Mouse (Mus musculus) A20 (cell line): ENCODE results near the gene Ell2.

Experiments used
- DNase-seq: peaks from one replicate; pipeline ENCODE4 v3.0.0-alpha.2; 2011; ENCODE audit warnings: low read depth, low spot score

The Ell2 gene

DNA sequence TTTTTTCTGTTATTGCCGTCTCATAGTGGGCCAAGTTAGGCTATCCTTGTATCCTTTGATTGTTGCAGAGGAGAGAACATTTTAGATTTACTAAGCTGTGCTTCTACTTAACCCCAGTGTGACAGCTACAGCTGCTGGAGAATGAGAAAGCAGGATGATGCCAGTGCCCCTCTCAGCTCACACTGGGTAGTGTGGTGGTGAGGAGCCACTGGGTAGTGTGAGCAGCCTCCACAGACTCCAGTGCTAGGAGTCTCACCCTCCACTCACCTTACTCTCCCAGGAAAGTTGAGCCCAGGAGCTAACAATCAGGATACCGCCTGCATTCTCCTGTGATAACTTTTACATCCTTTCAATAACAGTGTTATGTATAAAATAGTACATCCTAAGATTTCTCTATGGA lies 60.4 kb downstream of the Ell2 start:
- DNase-seq = no peak

DNA sequence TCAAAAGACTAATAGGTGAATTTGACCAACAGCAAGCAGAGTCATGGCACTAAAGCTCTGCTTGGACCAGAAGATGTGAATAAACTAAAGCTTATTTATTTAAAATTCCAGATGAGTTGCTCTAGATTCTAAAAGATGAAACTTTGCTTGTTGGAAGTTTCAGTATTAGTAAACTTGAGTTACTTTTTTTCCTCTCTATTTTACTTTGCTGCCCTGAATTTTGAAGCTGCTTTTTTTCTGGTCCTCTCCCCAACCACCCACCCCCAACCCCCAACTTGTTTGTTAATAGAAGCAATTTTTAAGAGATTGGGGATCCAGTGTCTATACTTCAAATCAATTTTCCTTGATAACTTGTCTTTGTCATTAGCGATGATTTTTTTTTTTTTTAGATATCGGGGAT lies 64.2 kb downstream of the Ell2 start:
- DNase-seq = no peak

GRCm38 (mm10) chr13:75771404-75771803 lies 64.8 kb downstream of the Ell2 start:
- DNase-seq = no peak

GRCm38 (mm10) chr13:75771984-75772730 lies 65.6 kb downstream of the Ell2 start:
- no peak for DNase-seq

GRCm38 (mm10) chr13:75775961-75776360 lies 69.4 kb downstream of the Ell2 start:
- DNase-seq = no peak

DNA sequence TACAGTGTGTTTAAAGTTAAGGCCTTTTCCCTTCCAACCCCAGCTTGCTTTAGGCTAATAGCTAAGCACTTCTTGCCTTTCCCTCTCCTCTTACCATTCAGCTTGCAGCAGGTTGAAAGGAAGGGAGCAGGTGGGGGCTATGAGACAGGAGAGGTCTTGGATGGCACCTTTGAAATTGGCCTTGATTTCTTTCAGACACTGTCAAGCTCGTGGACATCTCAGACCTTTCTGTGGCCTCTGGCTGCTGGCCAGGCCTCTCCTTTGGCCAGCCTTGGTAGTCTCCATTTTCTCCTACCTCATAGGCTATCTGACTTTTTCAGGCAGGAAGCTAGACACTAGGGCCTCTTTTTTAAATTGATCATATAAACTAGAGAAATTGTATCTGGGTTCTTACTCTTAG lies 70.1 kb downstream of the Ell2 start:
- no peak for DNase-seq

DNA sequence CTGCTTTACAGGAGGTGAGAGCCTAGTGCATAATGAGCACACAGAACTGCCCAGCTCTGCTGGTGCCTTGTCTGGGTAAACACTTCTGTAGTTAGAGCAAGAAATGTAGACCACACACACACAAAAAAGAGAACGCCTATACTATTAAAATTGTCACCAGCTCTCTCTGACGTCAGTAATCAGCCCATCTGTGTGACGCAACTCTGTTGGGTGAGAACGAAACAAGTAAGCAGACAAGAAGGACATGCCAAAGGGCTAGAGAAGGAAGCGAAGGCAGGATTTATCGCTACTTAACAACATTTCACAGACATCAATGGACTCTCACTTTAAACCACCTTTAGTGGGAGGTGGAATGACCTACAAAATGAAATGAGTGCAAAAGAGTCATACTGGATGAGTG lies 71.6 kb downstream of the Ell2 start:
- DNase-seq = no peak

- DNase-seq = no peak
Observed at GRCm38 (mm10) chr13:75779169-75779568, 72.6 kb downstream of the Ell2 start.

GRCm38 (mm10) chr13:75780096-75780495 lies 73.5 kb downstream of the Ell2 start:
- no peak for DNase-seq

GRCm38 (mm10) chr13:75785726-75786125 lies 79.2 kb downstream of the Ell2 start:
- DNase-seq = no peak

DNA sequence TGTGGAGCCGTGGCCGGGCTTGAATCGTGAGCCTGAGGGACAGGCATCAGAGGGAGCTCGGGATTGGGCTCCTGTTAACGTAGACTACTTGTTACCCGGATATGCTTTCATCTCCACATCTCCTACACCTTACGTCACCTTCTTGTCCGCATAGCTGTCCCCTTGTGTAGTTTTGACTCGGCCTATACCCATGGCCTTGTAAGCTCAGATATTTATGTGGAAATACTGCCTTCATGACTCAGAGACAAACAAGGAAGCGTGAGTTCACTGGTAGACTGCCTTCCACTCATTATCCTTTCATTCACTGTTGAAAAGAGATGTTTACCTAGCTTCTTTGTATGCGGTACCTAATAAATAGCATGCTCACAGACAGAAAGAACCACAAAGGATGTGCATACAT lies 79.7 kb downstream of the Ell2 start:
- DNase-seq = no peak

- DNase-seq = no peak
Observed at GRCm38 (mm10) chr13:75787364-75787763, 80.8 kb downstream of the Ell2 start.

DNA sequence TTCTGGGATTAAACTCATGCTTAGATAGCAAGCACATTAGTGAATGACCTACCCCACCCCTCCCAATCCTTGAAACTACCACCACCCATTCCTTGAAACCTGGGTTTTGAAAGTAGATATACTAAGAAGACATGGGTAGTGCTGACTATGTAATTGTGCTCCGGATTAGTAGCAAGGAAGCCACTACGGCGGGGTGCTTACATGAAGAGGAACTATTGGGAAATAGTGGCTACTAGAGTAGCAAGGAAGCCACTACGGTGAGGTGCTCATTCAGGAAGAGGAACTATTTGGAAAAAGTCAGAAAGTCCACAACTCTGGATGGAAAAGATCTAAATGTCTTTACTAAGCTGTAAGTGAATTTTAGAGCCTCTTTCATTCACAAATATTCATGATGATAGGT lies 81.6 kb downstream of the Ell2 start:
- no peak for DNase-seq

DNA sequence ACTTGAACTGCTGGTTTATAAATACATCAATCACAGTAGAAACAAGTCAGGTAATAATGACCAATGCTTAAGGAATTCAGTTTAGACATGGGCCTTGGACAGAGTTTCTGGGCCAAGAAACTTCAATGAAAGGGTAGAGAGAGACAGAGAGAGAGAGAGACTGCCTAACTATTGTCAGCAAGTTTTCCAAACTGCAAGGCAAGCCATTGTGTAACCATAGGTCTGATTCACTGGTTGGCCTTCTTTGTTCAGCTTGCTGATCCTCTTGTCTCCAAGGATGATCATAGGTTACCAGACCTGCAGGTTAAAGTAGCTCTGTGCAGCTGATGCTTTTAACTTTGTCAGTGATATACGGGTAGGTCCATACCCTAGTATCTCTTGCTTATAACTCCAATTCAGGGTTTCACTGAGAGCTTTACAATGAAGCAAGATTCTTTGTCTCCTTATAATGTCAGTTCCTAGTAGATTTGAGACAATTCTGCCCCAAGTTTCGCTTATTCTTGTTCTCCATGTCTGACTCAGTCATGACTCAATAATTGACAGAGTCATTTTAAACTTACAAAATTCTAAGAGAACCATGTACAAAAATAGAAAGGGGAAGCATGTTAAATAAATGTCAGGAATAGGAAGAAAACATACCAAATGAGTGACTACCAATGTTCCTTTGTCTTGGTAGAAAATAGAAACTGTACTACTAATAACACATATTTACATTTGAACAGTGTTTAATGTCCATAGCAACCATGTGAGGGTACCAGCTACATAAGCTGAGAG lies 82.7 kb downstream of the Ell2 start:
- DNase-seq = no peak

GRCm38 (mm10) chr13:75790550-75791205 lies 84.1 kb downstream of the Ell2 start:
- peak; percentile 30 for DNase-seq

DNA sequence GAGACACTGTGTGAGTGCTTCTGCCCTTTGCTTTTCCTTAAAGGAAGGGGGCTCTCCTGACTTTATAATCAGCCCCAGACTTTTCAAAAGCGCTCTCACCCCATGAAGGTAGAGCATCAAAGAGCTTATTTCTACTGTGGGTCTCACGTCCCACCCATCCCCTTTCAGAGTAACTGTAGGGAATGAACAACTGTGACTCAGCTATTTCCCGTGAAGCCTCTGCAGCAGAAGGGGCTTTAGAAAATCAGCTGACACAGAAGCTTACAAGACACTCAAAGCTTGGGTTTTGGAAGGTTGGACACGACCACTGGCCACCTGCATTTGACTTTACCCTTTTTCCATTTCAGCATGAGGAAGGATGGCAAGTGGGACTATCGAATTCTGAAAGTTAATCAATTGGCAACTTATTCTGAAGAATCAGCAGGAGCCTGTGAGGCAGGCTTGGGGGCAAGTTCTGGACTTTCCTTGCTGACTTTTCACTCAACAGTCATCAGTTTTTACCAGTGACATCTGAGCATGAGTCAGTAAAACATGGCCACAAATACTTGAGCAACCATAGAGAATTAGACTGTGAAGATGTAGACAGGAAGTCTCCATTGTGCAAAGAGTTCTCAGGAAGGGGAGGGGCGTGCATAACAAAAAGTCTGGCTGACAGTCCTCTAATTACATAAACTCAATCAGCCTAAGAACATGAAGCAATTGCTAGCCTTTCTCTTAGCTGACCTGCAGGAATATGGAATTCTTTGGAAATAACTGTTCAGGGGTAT lies 87.5 kb downstream of the Ell2 start:
- no peak for DNase-seq

- DNase-seq = peak; percentile 95
Observed at GRCm38 (mm10) chr13:75797369-75798141, 91.0 kb downstream of the Ell2 start.

DNA sequence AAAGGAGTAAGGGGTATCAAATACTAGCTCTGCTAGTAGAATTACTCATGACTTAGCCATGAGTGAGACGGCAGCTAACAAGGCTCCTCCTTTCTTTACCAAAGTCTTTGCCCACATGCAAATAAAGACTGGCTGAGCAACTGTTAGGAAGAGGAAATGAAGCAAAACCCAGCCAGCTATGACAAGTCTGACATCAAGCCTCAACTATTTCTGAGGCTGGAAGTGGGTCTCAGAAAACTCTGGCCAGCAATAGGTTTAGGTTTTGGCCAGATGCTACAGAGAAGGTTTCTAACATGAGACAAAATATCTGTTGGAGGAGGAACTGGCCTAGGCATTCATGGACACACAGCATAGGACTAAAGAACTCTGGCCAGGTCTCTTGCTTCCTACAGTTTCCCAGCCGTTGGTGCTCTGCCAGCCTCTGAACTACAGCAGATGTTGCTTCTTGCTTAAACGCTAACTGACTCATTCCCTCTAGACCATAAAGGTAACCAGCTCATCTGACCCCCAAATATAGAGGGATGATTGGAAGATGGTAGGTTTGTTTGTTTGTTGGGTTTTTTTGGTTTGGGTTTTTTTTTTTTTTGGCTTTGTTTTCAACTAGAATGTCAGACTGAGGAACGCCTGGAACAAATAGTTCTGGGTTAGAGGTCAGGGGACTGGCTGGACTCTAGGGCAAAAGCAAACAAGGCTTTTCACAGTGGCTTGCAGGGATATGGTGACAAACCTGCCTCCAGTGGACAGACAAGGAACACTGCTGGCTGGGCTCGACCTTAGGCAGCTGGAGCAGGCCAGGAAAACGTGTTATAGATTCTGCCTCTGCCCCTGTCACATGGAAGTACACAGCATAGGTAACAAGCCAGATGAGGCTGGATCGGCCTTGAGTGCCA lies 92.1 kb downstream of the Ell2 start:
- DNase-seq = peak; percentile 87

DNA sequence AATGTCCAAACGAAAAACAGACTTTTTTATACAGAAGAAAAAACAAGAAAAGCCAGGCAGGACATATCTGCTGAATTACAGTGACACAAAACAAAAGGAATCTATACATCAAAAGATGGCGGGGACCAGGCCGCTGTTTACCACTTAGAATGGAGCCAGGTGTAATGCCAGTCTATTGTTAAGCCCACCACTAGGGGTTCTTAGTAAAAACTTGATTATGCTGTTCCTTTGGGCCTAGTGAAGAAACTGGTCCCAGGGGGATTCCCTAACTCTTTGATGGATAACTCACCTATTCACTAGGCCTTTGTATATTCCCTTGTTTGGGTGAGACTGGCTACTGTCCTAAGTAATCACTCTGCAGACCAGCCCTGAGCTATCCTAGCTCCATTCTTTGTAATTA lies 92.9 kb downstream of the Ell2 start:
- DNase-seq = no peak

DNA sequence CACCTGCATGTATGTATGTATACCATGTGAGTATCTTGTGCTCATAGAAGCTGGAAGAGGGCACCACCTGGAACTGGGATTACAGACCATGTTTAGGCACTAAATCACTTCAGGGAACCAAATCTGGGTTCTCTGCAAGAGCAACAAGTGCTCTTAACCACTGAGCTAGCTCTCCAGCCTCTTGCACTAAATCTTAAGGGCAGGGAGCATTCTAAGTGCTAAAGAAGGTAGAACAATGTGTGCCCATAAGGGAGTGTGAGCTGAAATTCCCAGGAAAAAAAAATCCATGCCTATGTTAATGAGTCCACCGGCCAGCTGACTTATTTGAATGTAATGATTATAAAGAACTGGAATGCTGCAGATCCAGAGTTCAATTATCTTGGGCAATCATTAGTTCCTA lies 101.4 kb downstream of the Ell2 start:
- no peak for DNase-seq
